ENCODE assay signal across 9 mouse cellular contexts in genomic region chr2:153952897-153953296, GRCm38 (mm10). TPM values are rescaled to one million over a fixed set of nuclear protein-coding genes. Genes with fewer than 3 reads are reported as not detected.
DNase-seq lines count a peak whose midpoint lies in the region; TF ChIP-seq lines count a peak whose summit lies in the region.
"Had no signal": no experiment of that assay in that cellular context is flagged by ENCODE, and none has a peak within 500 bp of the region (broad histone marks: within the 10 kb centered on the region; RNA-seq: fewer than 3 reads in every experiment).

No protein-coding gene starts in this region.

- H3K36me3 ChIP-seq in heart, adult 2 months (ENCODE audit: control insufficient read depth, insufficient read depth, low read length): no peaks in the 10 kb centered on the region
- H3K36me3 ChIP-seq: liver, embryonic 15.5 days had no signal

- peak; percentile 87 for TF ChIP-seq CTCF in heart, adult 2 months (IDR thresholded peaks at IDR 0.05)

- no peak overlapping the region for H3K4me3 ChIP-seq in heart, adult 2 months
- H3K4me3 ChIP-seq: liver, embryonic 15.5 days had no signal

- no peaks in the 10 kb centered on the region for H3K79me2 ChIP-seq in heart, adult 2 months (replicated peaks; ENCODE audit: control insufficient read depth, insufficient read depth, low read length)

- TF ChIP-seq EP300 in heart, adult 2 months (IDR thresholded peaks at IDR 0.05; ENCODE audit: insufficient read depth, low read depth, low read length): no peak

- peak in 1 of 2 experiments; percentile 52 for DNase-seq in heart, adult 2 months
- DNase-seq in heart, postnatal 25 days (ENCODE audit: low spot score): no peak
- peak; percentile 48 for DNase-seq in CD4-positive helper T cell, adult 2 months (ENCODE audit: low read depth, low spot score)
- peak; percentile 72 for DNase-seq in adrenal gland, postnatal 14 days
- peak; percentile 52 for DNase-seq in embryo, embryonic 11.5 days (ENCODE audit: low read depth, low spot score)
- peak; percentile 75 to 76 for DNase-seq in kidney, postnatal 4 days
- peak; percentile 70 for DNase-seq in lung, postnatal 10 days
- DNase-seq in spleen, adult 12 weeks (ENCODE audit: low spot score): peak; percentile 27

- H3K27me3 ChIP-seq in heart, adult 2 months (ENCODE audit: control insufficient read depth, insufficient read depth, low read length): no peaks in the 10 kb centered on the region; the same call in 1 of the 2 replicates
- H3K27me3 ChIP-seq: liver, embryonic 15.5 days had no signal

- H3K4me1 ChIP-seq in heart, adult 2 months (ENCODE audit: control insufficient read depth, insufficient read depth, low read length): no peaks in the 10 kb centered on the region

- intact Hi-C loops in heart, adult 2 months (cut with DNase I): no loop called here
- intact Hi-C loops in heart, postnatal 25 days (cut with DNase I): no loop called here

- no peak for TF ChIP-seq POLR2A in heart, adult 2 months (IDR thresholded peaks at IDR 0.05; ENCODE audit: insufficient read depth, low read depth, low read length)

- no peak overlapping the region for H3K27ac ChIP-seq in heart, adult 2 months
- H3K27ac ChIP-seq: liver, embryonic 15.5 days had no signal

- 25% methylated on average over 6 of the region's 6 CpGs for WGBS in heart, adult 2 months

- no peak overlapping the region for H3K9ac ChIP-seq in heart, adult 2 months (ENCODE audit: low read depth, low read length)
- H3K9ac ChIP-seq: liver, embryonic 15.5 days had no signal

RNA-seq across cellular contexts. Expression of gene Bpifb4, which starts 14.9 kb away (rescaled TPM):
- not detected for total RNA-seq in heart, adult 2 months (2021)
- polyA plus RNA-seq in heart, adult 2 months (2012; rRNA removed): not detected in 2 replicates
- not detected for total RNA-seq in heart, postnatal 25 days (2021)
- not detected in 2 replicates for total RNA-seq in adrenal gland, postnatal 14 days (2021)

RNA-seq across cellular contexts. Expression of gene Bpifa6, which starts 21.8 kb away (rescaled TPM):
- total RNA-seq in heart, adult 2 months (2021): not detected
- polyA plus RNA-seq in heart, adult 2 months (2012; rRNA removed): 0.06 TPM in 1 of 2 replicates, not detected in the other
- not detected for total RNA-seq in heart, postnatal 25 days (2021)
- total RNA-seq in adrenal gland, postnatal 14 days (2021): not detected in 2 replicates
- polyA plus RNA-seq: liver, embryonic 15.5 days had no signal

RNA-seq across cellular contexts. Expression of gene Bpifb3, which starts 34.9 kb away (rescaled TPM):
- total RNA-seq in heart, adult 2 months (2021): not detected
- polyA plus RNA-seq in heart, adult 2 months (2012; rRNA removed): not detected in 2 replicates
- not detected for total RNA-seq in heart, postnatal 25 days (2021)
- total RNA-seq in adrenal gland, postnatal 14 days (2021): not detected in 2 replicates
- polyA plus RNA-seq: liver, embryonic 15.5 days had no signal

RNA-seq across cellular contexts. Expression of gene Bpifb6, which starts 52.7 kb away (rescaled TPM):
- total RNA-seq in heart, adult 2 months (2021): not detected
- polyA plus RNA-seq in heart, adult 2 months (2012; rRNA removed): not detected in 2 replicates
- not detected for total RNA-seq in heart, postnatal 25 days (2021)
- total RNA-seq in adrenal gland, postnatal 14 days (2021): 2.2 and 2.8 TPM in 2 replicates
- polyA plus RNA-seq: liver, embryonic 15.5 days had no signal

RNA-seq across cellular contexts. Expression of gene Bpifa2, which starts 55.2 kb away (rescaled TPM):
- not detected for total RNA-seq in heart, adult 2 months (2021)
- not detected in 2 replicates for polyA plus RNA-seq in heart, adult 2 months (2012; rRNA removed)
- total RNA-seq in heart, postnatal 25 days (2021): not detected
- total RNA-seq in adrenal gland, postnatal 14 days (2021): 0.41 and 0.70 TPM in 2 replicates
- polyA plus RNA-seq: liver, embryonic 15.5 days had no signal
